Mouse (Mus musculus) liver, embryonic 13.5 days (tissue): Measurements from ENCODE around the gene Fndc3a. TPM values are rescaled to one million over a fixed set of nuclear protein-coding genes. Genes with fewer than 3 reads are reported as not detected.

Source experiments
- ATAC-seq: fragments of 200-750 bp; cut with Nextera tagmentation; 2 replicates; pipeline ENCODE4 v1.8.0; 2017; ENCODE audit warnings: low read depth, mild to moderate bottlenecking, moderate number of reproducible peaks, moderate library complexity
- DNase-seq: peaks from one replicate; pipeline ENCODE4 v3.0.0; 2022
- H3K27ac ChIP-seq: fragments of 300-500 bp; sonication (generic); 2 replicates; pipeline ENCODE4 v1.5.1; 2015; ENCODE audit warnings: moderate library complexity, mild to moderate bottlenecking, inconsistent platforms
- H3K27me3 ChIP-seq: fragments of 300-500 bp; sonication (generic); 2 replicates; pipeline ENCODE4 v1.6.1; 2015; ENCODE audit warnings: mild to moderate bottlenecking, inconsistent platforms
- H3K36me3 ChIP-seq: fragments of 300-500 bp; sonication (generic); 2 replicates; pipeline ENCODE4 v1.6.1; 2015; ENCODE audit warnings: mild to moderate bottlenecking, inconsistent platforms
- H3K4me1 ChIP-seq: fragments of 300-500 bp; sonication (generic); replicated peaks from 2 replicates; pipeline ENCODE4 v1.6.1; 2015; ENCODE audit warnings: inconsistent platforms
- H3K4me2 ChIP-seq: fragments of 300-500 bp; sonication (generic); 2 replicates; pipeline ENCODE4 v1.6.1; 2015; ENCODE audit warnings: inconsistent platforms, mild to moderate bottlenecking, moderate library complexity
- H3K4me3 ChIP-seq: fragments of 300-500 bp; sonication (generic); replicated peaks from 2 replicates; pipeline ENCODE4 v1.5.1; 2015; ENCODE audit warnings: mild to moderate bottlenecking, inconsistent platforms
- H3K9ac ChIP-seq: fragments of 300-500 bp; sonication (generic); 2 replicates; pipeline ENCODE4 v1.6.1; 2015; ENCODE audit warnings: mild to moderate bottlenecking, inconsistent platforms
- H3K9me3 ChIP-seq: fragments of 300-500 bp; sonication (generic); replicated peaks from 2 replicates; pipeline ENCODE4 v1.6.1; 2016; ENCODE audit warnings: inconsistent platforms
- WGBS: fragments of 180-500 bp; shearing (Covaris S2); methylation state at CpG from one replicate; pipeline ENCODE4 v1.1.7; 2015; ENCODE audit not compliant: insufficient replicate concordance; 5-methylcytosine and 5-hydroxymethylcytosine counted together
- polyA plus RNA-seq: library from polyadenylated mRNA; unstranded; fragments of >200 nt; fragmentation: Nextera tagmentation; extraction: Ambion mirVana; gene quantifications from 2 replicates; pipeline ENCODE4 v1.2.1, GENCODE M21; 2015

Gene Fndc3a
- polyA plus RNA-seq, 1 experiment from 2014 or later: 11.1 TPM

DNA sequence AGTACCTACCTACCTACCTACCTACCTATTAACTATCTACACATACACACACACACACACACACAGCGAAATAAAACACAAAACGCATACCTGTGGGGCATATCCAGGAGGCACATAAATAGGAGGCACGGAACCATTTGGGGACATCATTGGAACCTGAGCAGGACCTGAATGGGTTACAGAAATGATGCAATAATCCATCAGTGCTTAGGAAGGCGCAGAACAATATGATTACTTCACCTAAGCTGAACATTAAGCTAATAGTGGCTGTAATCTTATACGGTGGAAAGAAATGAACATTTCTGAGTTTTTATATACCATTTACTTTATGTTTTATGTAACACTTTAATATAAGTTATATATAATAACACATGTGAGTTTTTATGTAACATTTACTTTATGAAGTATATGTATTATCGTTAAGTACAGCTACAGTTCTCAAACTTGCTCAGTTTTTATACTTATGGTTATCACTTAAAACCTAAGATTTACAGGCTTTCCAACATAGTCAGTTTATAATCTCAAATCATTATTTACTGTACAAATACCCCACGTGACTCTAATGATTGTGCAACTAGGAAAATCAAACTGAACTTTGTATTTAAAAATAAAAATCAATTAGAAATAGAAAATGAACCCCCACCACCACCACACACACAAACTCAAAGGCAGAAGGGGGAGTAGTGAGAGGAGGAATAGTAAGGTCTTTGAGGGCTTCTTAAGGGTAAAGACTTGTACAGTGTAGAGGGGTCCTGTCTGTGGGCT is 110.6 kb downstream of the Fndc3a start:
- no peak overlapping the region for H3K4me3 ChIP-seq
- WGBS: 81% methylated on average over 7 of the region's 7 CpGs
- peaks cover under 1% of the 10 kb centered on the region; the same call in 1 of the 2 replicates for H3K36me3 ChIP-seq
- ATAC-seq: no peak
- H3K9ac ChIP-seq: no peak overlapping the region
- no peak for DNase-seq
- H3K4me2 ChIP-seq: no peak overlapping the region
- H3K27ac ChIP-seq: no peak overlapping the region
- H3K9me3 ChIP-seq: no peaks in the 10 kb centered on the region
- H3K4me1 ChIP-seq: peaks cover 21% of the 10 kb centered on the region
- no peaks in the 10 kb centered on the region for H3K27me3 ChIP-seq

GRCm38 (mm10) chr14:72594191-72594590 is 115.6 kb downstream of the Fndc3a start:
- 88% methylated on average over 7 of the region's 7 CpGs for WGBS
- ATAC-seq (no peak), DNase-seq (no peak)
- Histone ChIP-seq H3K36me3 (peaks cover 16% of the 10 kb centered on the region), H3K27me3 (no peaks in the 10 kb centered on the region), H3K27ac (no peak overlapping the region), H3K4me3 (no peak overlapping the region), H3K9ac (no peak overlapping the region), H3K9me3 (no peaks in the 10 kb centered on the region), H3K4me1 (no peaks in the 10 kb centered on the region; the same call in 1 of the 2 replicates), H3K4me2 (no peak overlapping the region)

DNA sequence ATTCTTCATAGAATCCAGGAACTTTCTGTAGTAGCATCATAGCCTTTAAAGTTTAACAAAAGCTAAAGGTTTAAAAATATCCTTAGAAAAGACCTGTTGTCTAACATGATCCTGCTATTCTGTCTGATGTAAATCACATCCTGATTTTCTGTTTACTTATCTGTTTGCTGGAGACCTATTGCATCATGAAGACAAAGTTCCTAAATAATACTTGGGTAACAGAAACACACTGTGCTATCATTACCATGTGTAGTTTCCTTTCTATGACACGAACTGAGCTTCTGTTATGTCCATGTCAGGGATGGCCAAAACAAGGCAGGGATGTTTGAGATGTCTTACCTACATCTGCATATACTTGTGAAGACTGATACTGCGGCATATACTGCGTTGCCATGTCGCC is 120.4 kb downstream of the Fndc3a start:
- ATAC-seq: no peak
- no peaks in the 10 kb centered on the region for H3K9me3 ChIP-seq
- peaks cover 37% of the 10 kb centered on the region for H3K36me3 ChIP-seq
- no peak overlapping the region for H3K4me3 ChIP-seq
- no peak overlapping the region for H3K9ac ChIP-seq
- no peak overlapping the region for H3K27ac ChIP-seq
- no peak overlapping the region for H3K4me2 ChIP-seq
- no peaks in the 10 kb centered on the region; the same call in 1 of the 2 replicates for H3K4me1 ChIP-seq
- no peak for DNase-seq
- no peaks in the 10 kb centered on the region for H3K27me3 ChIP-seq
- 79% methylated on average over 4 of the region's 4 CpGs for WGBS

DNA sequence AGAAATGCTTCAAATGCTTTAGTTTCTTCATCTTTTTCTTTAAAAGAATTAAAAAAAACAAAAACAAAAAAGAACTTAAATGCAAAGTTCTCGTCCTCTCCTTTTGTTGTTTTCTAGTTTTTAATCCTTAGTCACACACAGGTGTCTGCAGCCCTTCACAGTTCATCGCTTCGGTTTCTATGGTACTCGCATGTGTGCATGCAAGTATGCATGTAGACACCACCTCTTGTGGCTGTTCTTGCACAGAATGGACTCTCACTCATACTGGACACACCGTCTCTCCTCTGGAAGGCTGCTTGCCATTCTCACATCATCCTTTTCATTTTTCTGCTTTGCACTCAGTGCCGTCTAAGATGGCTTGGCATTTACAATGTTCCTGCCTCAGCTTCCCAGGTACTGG is 126.8 kb downstream of the Fndc3a start:
- WGBS: 83% methylated on average over 6 of the region's 6 CpGs
- Histone ChIP-seq H3K4me3 (no peak overlapping the region), H3K36me3 (peaks cover 23% of the 10 kb centered on the region), H3K9ac (no peak overlapping the region), H3K9me3 (no peaks in the 10 kb centered on the region), H3K27me3 (no peaks in the 10 kb centered on the region), H3K4me1 (no peaks in the 10 kb centered on the region), H3K27ac (no peak overlapping the region), H3K4me2 (no peak overlapping the region)
- DNase-seq: no peak
- no peak for ATAC-seq

- Histone ChIP-seq H3K36me3 (peaks cover 21% of the 10 kb centered on the region; the same call in 1 of the 2 replicates), H3K9ac (no peak overlapping the region), H3K27me3 (no peaks in the 10 kb centered on the region), H3K4me1 (no peaks in the 10 kb centered on the region), H3K27ac (no peak overlapping the region), H3K4me3 (no peak overlapping the region), H3K4me2 (no peak overlapping the region), H3K9me3 (no peaks in the 10 kb centered on the region)
- no peak for DNase-seq
- WGBS: 85% methylated on average over 3 of the region's 3 CpGs
- ATAC-seq: no peak
Measured at GRCm38 (mm10) chr14:72580991-72581390, 128.8 kb downstream of the Fndc3a start.

DNA sequence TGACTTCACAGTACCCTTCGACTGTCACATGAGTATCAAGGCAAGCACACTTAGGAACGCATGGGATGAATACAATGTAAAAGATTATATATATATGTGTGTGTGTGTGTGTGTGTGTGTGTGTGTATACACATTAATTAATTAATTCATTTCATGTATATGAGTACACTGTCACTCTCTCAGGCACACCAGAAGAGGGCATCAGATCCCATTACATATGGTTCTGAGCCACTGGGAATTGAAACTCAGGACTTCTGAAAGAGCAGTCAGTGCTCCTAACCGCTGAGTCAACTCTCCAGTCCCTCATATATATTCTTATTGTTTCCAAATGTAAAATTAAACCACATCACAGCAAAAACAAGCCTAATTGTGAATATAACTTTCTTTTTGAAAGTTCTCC is 133.5 kb downstream of the Fndc3a start:
- 80% methylated on average over 3 of the region's 3 CpGs for WGBS
- Histone ChIP-seq H3K27me3 (no peaks in the 10 kb centered on the region), H3K4me1 (no peaks in the 10 kb centered on the region), H3K4me3 (no peak overlapping the region), H3K9me3 (no peaks in the 10 kb centered on the region), H3K4me2 (no peak overlapping the region), H3K27ac (no peak overlapping the region), H3K36me3 (peaks cover 33% of the 10 kb centered on the region), H3K9ac (no peak overlapping the region)
- DNase-seq: no peak
- ATAC-seq: no peak

- Histone ChIP-seq H3K9ac (no peak overlapping the region), H3K36me3 (peaks cover 34% of the 10 kb centered on the region), H3K27me3 (no peaks in the 10 kb centered on the region), H3K4me1 (no peaks in the 10 kb centered on the region), H3K4me2 (no peak overlapping the region), H3K4me3 (no peak overlapping the region), H3K9me3 (no peaks in the 10 kb centered on the region), H3K27ac (no peak overlapping the region)
- 69% methylated on average over 1 of the region's 1 CpGs for WGBS
- no peak for DNase-seq
- ATAC-seq: no peak
Measured at GRCm38 (mm10) chr14:72563941-72564340, 145.9 kb downstream of the Fndc3a start.

DNA sequence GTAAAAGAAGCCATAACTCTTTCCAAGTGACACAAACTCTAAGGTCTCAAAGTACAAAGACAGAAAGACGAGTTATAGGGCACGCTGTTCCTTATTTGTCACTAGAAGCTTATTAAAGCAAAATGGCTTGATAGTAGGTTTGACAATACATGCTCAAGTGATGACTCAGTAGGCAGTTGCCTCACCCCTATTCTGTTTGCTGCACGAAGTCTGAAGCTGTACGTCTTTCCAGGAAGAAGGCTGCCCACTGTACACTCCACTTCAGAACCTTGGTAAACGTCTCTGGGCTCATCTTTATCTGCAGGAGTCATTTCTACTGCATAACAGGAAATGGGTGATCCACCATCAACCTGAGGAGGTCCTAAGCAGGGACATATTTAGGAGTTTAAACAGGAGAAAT is 151.0 kb downstream of the Fndc3a start:
- DNase-seq: no peak
- Histone ChIP-seq H3K4me3 (no peak overlapping the region), H3K36me3 (peaks cover 44% of the 10 kb centered on the region), H3K9ac (no peak overlapping the region), H3K4me1 (no peaks in the 10 kb centered on the region), H3K27me3 (no peaks in the 10 kb centered on the region), H3K9me3 (no peaks in the 10 kb centered on the region), H3K4me2 (no peak overlapping the region), H3K27ac (no peak overlapping the region)
- WGBS: 67% methylated on average over 5 of the region's 5 CpGs
- no peak for ATAC-seq

DNA sequence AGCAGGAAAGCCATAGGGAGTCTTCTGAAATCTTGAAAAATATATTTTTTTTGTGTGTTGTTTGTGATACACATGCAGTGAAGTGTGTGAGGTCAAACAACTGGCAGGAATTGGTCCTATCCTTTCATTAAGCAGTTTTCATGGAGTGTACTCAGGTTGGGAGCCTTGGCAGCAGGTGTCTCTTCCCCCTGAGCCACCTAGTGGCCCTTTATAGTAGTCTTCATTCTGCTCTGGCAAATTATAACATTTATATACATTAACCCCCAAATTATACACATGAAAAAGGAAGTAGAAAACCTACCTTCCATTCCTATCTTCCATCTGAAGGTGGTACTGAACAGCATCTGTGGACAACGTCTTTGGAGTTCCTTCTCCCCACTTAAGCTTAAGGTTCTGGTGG is 154.0 kb downstream of the Fndc3a start:
- Histone ChIP-seq H3K4me3 (no peak overlapping the region), H3K27me3 (no peaks in the 10 kb centered on the region), H3K4me2 (no peak overlapping the region), H3K27ac (no peak overlapping the region), H3K36me3 (peaks cover 52% of the 10 kb centered on the region), H3K4me1 (no peaks in the 10 kb centered on the region), H3K9me3 (no peaks in the 10 kb centered on the region), H3K9ac (no peak overlapping the region)
- 55% methylated on average over 1 of the region's 1 CpGs for WGBS
- ATAC-seq (no peak), DNase-seq (no peak)

- ATAC-seq (peak; percentile 26; the same call in 1 of the 2 replicates), DNase-seq (no peak)
- peaks cover 9% of the 10 kb centered on the region for H3K4me1 ChIP-seq
- peaks cover 21% of the 10 kb centered on the region for H3K27me3 ChIP-seq
- 71% methylated on average over 5 of the region's 5 CpGs for WGBS
- peaks cover 18% of the 10 kb centered on the region; the same call in 1 of the 2 replicates for H3K36me3 ChIP-seq
- H3K9ac ChIP-seq: no peak overlapping the region
- no peak overlapping the region for H3K27ac ChIP-seq
- no peak overlapping the region for H3K4me2 ChIP-seq
- no peak overlapping the region for H3K4me3 ChIP-seq
- no peaks in the 10 kb centered on the region for H3K9me3 ChIP-seq
Measured at GRCm38 (mm10) chr14:72536392-72537017, 173.3 kb downstream of the Fndc3a start.

DNA sequence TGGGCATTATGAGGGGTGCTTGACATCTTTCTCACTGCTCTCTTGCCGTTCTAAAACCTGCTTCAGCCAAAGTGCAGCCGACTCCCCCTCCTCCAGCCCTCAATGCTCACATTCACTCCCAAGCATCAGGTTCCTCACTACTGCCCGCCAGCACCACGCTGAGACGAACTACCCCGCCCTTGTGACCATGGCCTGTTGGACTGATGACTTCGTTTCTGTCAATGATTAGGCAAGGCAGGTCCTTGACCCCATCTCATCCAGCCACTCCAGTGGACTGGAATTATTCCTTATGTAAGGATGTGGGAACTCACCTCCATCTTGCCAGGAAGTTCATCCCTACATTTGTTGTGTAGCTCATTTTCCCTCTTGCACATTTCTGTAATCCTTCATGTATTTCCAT is 175.9 kb downstream of the Fndc3a start:
- H3K36me3 ChIP-seq: 0 out of 2 replicates have a peak, but pooled peaks cover under 1% of the 10 kb centered on the region
- H3K4me1 ChIP-seq: peaks cover 9% of the 10 kb centered on the region
- H3K4me2 ChIP-seq: no peak overlapping the region
- ATAC-seq (no peak), DNase-seq (no peak)
- 59% methylated on average over 7 of the region's 7 CpGs for WGBS
- H3K9me3 ChIP-seq: no peaks in the 10 kb centered on the region
- no peak overlapping the region for H3K27ac ChIP-seq
- H3K9ac ChIP-seq: no peak overlapping the region
- H3K4me3 ChIP-seq: no peak overlapping the region
- H3K27me3 ChIP-seq: peaks cover 44% of the 10 kb centered on the region
